Mouse (Mus musculus) kidney, postnatal 25 days (tissue): ENCODE data around the gene Cfap74.

Experiments
- DNase-seq, 2 experiments: peaks; one replicate each; pipeline ENCODE4 v3.0.0; 2021; ENCODE audit warnings: mixed read lengths in 2 of 2

The Cfap74 gene

GRCm38 (mm10) chr4:155505067-155505466 is 96.1 kb downstream of the Cfap74 start:
- no peak for DNase-seq

GRCm38 (mm10) chr4:155505671-155506295 is 96.8 kb downstream of the Cfap74 start:
- DNase-seq: no peak

- DNase-seq: no peak
Measured at GRCm38 (mm10) chr4:155508614-155509013, 99.6 kb downstream of the Cfap74 start.

DNA sequence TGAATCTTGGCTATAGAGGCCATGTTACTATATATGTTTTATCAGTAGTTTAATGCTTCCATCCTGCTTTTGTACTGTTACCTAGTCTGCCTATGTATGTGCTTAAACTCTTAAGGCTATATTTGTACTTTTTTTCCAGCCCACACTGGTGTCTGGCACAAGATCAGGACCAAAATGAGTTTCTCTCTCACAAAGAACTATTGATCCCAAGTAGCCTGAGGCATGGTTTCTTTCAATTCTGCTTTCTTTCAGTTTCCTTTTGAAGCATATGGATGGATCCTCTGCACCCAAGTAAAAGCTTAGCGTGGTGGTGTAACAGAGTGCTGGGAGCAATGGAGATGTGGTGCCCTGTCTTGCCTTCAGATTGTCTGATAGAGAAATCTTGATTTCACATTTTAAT is 102.0 kb downstream of the Cfap74 start:
- no peak for DNase-seq

DNA sequence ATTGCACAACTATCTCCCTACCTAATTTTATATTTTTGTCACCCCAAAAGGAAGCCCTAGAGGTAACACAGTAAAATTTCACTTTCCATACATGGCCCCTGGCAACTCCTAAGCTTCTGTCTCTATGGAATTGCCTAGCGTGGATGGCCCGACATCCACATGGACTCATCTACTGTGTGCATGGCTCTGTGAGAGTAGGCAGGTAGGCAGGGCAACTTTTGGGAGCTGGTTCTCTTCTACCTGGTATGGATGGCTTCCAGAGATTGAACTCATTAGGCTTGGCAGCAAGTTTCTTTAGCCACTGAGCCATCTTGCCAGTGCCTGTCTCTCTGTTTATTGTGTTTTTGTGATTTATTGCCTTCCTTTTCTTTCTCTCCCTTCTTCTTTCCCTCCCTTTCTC is 105.8 kb downstream of the Cfap74 start:
- no peak for DNase-seq
